In genomic region chr2:33090620-33091520, GRCm38 (mm10) we compare ENCODE assay signal across 23 mouse cellular contexts. TPM values are rescaled to one million over a fixed set of nuclear protein-coding genes. Genes with fewer than 3 reads are reported as not detected.
DNase-seq lines count a peak whose midpoint lies in the region; ATAC-seq and TF ChIP-seq lines count a peak whose summit lies in the region.
"Had no signal": no experiment of that assay in that cellular context is flagged by ENCODE, and none has a peak within 500 bp of the region (broad histone marks: within the 10 kb centered on the region; RNA-seq: fewer than 3 reads in every experiment).

No protein-coding gene starts in this region.

- no peaks in the 10 kb centered on the region for H3K9me3 ChIP-seq in heart, embryonic 16.5 days (replicated peaks; ENCODE audit: control insufficient read depth, low read length)
- H3K9me3 ChIP-seq: embryonic facial prominence, embryonic 12.5 days; hindbrain, embryonic 13.5 days; limb, embryonic 15.5 days; liver, embryonic 15.5 days; midbrain, embryonic 12.5 days; neural tube, embryonic 12.5 days had no signal

- H3K36me3 ChIP-seq in heart, embryonic 16.5 days (ENCODE audit: control insufficient read depth, insufficient read depth): no peaks in the 10 kb centered on the region
- H3K36me3 ChIP-seq: embryonic facial prominence, embryonic 12.5 days; hindbrain, embryonic 13.5 days; limb, embryonic 15.5 days; liver, embryonic 15.5 days; midbrain, embryonic 12.5 days; neural tube, embryonic 12.5 days had no signal

- no peak overlapping the region for H3K4me2 ChIP-seq in heart, embryonic 16.5 days (ENCODE audit: low read depth, low read length)
- H3K4me2 ChIP-seq: embryonic facial prominence, embryonic 12.5 days; hindbrain, embryonic 13.5 days; limb, embryonic 15.5 days; liver, embryonic 15.5 days; midbrain, embryonic 12.5 days; neural tube, embryonic 12.5 days had no signal

- no peaks in the 10 kb centered on the region for H3K27me3 ChIP-seq in heart, embryonic 16.5 days (ENCODE audit: control insufficient read depth, insufficient read depth, low read length)
- H3K27me3 ChIP-seq: embryonic facial prominence, embryonic 12.5 days; hindbrain, embryonic 13.5 days; limb, embryonic 15.5 days; liver, embryonic 15.5 days; midbrain, embryonic 12.5 days; neural tube, embryonic 12.5 days had no signal

- no peak overlapping the region for H3K9ac ChIP-seq in heart, embryonic 16.5 days (ENCODE audit: low read length)
- H3K9ac ChIP-seq: embryonic facial prominence, embryonic 12.5 days; hindbrain, embryonic 13.5 days; limb, embryonic 15.5 days; liver, embryonic 15.5 days; midbrain, embryonic 12.5 days; neural tube, embryonic 12.5 days had no signal

- H3K4me1 ChIP-seq in heart, embryonic 16.5 days (ENCODE audit: control insufficient read depth, insufficient read depth, low read length): peaks cover 6% of the 10 kb centered on the region; the same call in 1 of the 2 replicates
- H3K4me1 ChIP-seq: embryonic facial prominence, embryonic 12.5 days; liver, embryonic 15.5 days; midbrain, embryonic 12.5 days; neural tube, embryonic 12.5 days had no signal

- 69% methylated on average over 8 of the region's 8 CpGs for WGBS in heart, embryonic 16.5 days

- ATAC-seq in heart, embryonic 16.5 days (replicated peaks; ENCODE audit: extremely low read depth, insufficient read depth, low FRiP score): no peak; the same call in 1 of the 2 replicates
- ATAC-seq: inflammation-experienced regulatory T-cells, adult 6 months had no signal

- peak; percentile 32 to 48 for DNase-seq in cerebellum, postnatal 25 days
- no peak for DNase-seq in cerebellum, adult 11-12 months
- no peak for DNase-seq in heart, postnatal 4 days
- DNase-seq in NIH3T3 (ENCODE audit: low read depth): peak; percentile 8
- no peak for DNase-seq in left cerebral cortex, adult 2 months (ENCODE audit: extremely low spot score in 1 of 2, low spot score in 2 of 2)
- no peak for DNase-seq in ovary, adult 18-20 months (ENCODE audit: low spot score)
- no peak for DNase-seq in retina, embryonic 14.5 days (ENCODE audit: low spot score)
- DNase-seq: B cell, adult 2 months; gastrocnemius, postnatal 25 days; heart, postnatal 10 days; kidney, adult 2 months; kidney, postnatal 10 days; thymus, postnatal 14 days had no signal

- intact Hi-C loops in left cerebral cortex, adult 2 months (cut with DNase I): no loop called here

- no peak for TF ChIP-seq CTCF in left cerebral cortex, adult 2 months (IDR thresholded peaks at IDR 0.05)

- peak overlapping the region; percentile 24 for H3K27ac ChIP-seq in heart, embryonic 16.5 days (ENCODE audit: low read length)
- peak overlapping the region; percentile 75 for H3K27ac ChIP-seq in left cerebral cortex, adult 2 months
- H3K27ac ChIP-seq: embryonic facial prominence, embryonic 12.5 days; hindbrain, embryonic 13.5 days; layer of hippocampus, adult 2 months; limb, embryonic 15.5 days; liver, embryonic 15.5 days; macrophage; midbrain, embryonic 12.5 days; neural tube, embryonic 12.5 days had no signal

- H3K4me3 ChIP-seq in heart, embryonic 16.5 days (ENCODE audit: low read length): no peak overlapping the region
- no peak overlapping the region for H3K4me3 ChIP-seq in left cerebral cortex, adult 2 months
- H3K4me3 ChIP-seq: embryonic facial prominence, embryonic 12.5 days; hindbrain, embryonic 13.5 days; layer of hippocampus, adult 2 months; limb, embryonic 15.5 days; liver, embryonic 15.5 days; midbrain, embryonic 12.5 days; neural tube, embryonic 12.5 days had no signal

RNA-seq across cellular contexts. Expression of gene Garnl3, which starts 40.6 kb away (rescaled TPM):
- polyA plus RNA-seq in heart, embryonic 16.5 days (2015; fragmentation: Nextera tagmentation; extraction: Ambion mirVana): 8.2 and 8.3 TPM in 2 replicates
- total RNA-seq in heart, postnatal 4 days (2021): 10 to 100 TPM in 1 of 2 experiments, 1 to 10 TPM in 1; 9.7 to 11.6 TPM
- 100 to 1,000 TPM in 1 of 2 experiments, 10 to 100 TPM in 1; 94.7 to 129 TPM for total RNA-seq in left cerebral cortex, adult 2 months (2021)

Comparison
In these comparisons a context has a peak if more than half of its experiments do, and no peak if none do; other contexts are left out.
1. DNase-seq: peak in cerebellum, postnatal 25 days (2 of 2) and NIH3T3 (single experiment); none in cerebellum, adult 11-12 months (single experiment), heart, postnatal 4 days (single experiment), left cerebral cortex, adult 2 months (0 of 2), ovary, adult 18-20 months (single experiment) and retina, embryonic 14.5 days (single experiment).
2. RNA of gene Garnl3, which starts 40.6 kb away (total RNA-seq): 94.7 to 129 TPM in left cerebral cortex, adult 2 months; 9.7 to 11.6 TPM in heart, postnatal 4 days; every median in the first group is over 4 times any median in the second.